Mouse (Mus musculus) testis, postnatal 14 days (tissue): ENCODE results near the gene Crim1.

Source experiments
- DNase-seq: peaks from one replicate; pipeline ENCODE4 v3.0.0; 2021; ENCODE audit warnings: low spot score

The Crim1 gene

GRCm38 (mm10) chr17:78286021-78286420, 86.0 kb downstream of the Crim1 start:
- DNase-seq, result no peak

- DNase-seq, result no peak
These were observed 87.3 kb downstream of the Crim1 start for GRCm38 (mm10) chr17:78287391-78287790.

GRCm38 (mm10) chr17:78290153-78290876, 90.3 kb downstream of the Crim1 start:
- no peak for DNase-seq

- DNase-seq, result no peak
These were observed 91.0 kb downstream of the Crim1 start for GRCm38 (mm10) chr17:78291030-78291429.

- DNase-seq, result no peak
These were observed 92.3 kb downstream of the Crim1 start for GRCm38 (mm10) chr17:78292301-78292700.

- no peak for DNase-seq
These were observed 92.9 kb downstream of the Crim1 start for GRCm38 (mm10) chr17:78292827-78293488.

- no peak for DNase-seq
These were observed 95.9 kb downstream of the Crim1 start for GRCm38 (mm10) chr17:78295979-78296378.

- DNase-seq, result no peak
These were observed 98.1 kb downstream of the Crim1 start for GRCm38 (mm10) chr17:78298140-78298539.

- DNase-seq, result no peak
These were observed 99.0 kb downstream of the Crim1 start for GRCm38 (mm10) chr17:78298967-78299540.

GRCm38 (mm10) chr17:78303053-78303452, 103.0 kb downstream of the Crim1 start:
- no peak for DNase-seq

GRCm38 (mm10) chr17:78304059-78304458, 104.0 kb downstream of the Crim1 start:
- DNase-seq, result no peak

GRCm38 (mm10) chr17:78306434-78306833, 106.4 kb downstream of the Crim1 start:
- no peak for DNase-seq

GRCm38 (mm10) chr17:78308221-78308620, 108.2 kb downstream of the Crim1 start:
- DNase-seq, result no peak

- DNase-seq, result no peak
These were observed 113.0 kb downstream of the Crim1 start for GRCm38 (mm10) chr17:78313006-78313405.

- no peak for DNase-seq
These were observed 113.6 kb downstream of the Crim1 start for GRCm38 (mm10) chr17:78313612-78314011.

- DNase-seq, result no peak
These were observed 115.6 kb downstream of the Crim1 start for GRCm38 (mm10) chr17:78315659-78316058.

- no peak for DNase-seq
These were observed 117.3 kb downstream of the Crim1 start for GRCm38 (mm10) chr17:78317381-78317780.

GRCm38 (mm10) chr17:78318810-78319209, 118.8 kb downstream of the Crim1 start:
- no peak for DNase-seq

GRCm38 (mm10) chr17:78321216-78321835, 121.3 kb downstream of the Crim1 start:
- no peak for DNase-seq

- no peak for DNase-seq
These were observed 122.6 kb downstream of the Crim1 start for GRCm38 (mm10) chr17:78322369-78323335.

- no peak for DNase-seq
These were observed 125.8 kb downstream of the Crim1 start for GRCm38 (mm10) chr17:78325761-78326332.
